Mouse (Mus musculus) urinary bladder, postnatal 36 days (tissue): ENCODE measurements around the gene Kcnq5.
"Not testable (repeated sequence)": the region's sequence is repeated elsewhere in the genome, so short reads cannot be mapped to it uniquely, and the experiment has no call there.

Experiments used
- DNase-seq, 2 experiments: peaks; one replicate each; pipeline ENCODE4 v3.0.0; 2022; ENCODE audit warnings: low spot score in 2 of 2, mixed read lengths in 1 of 2

Gene Kcnq5

GRCm38 (mm10) chr1:21650820-21651219 lies 310.9 kb downstream of the Kcnq5 start:
- DNase-seq, result no peak

- no peak for DNase-seq
Observed at GRCm38 (mm10) chr1:21635406-21635805, 326.3 kb downstream of the Kcnq5 start.

GRCm38 (mm10) chr1:21634013-21634412 lies 327.7 kb downstream of the Kcnq5 start:
- no peak for DNase-seq

- DNase-seq, result no peak
Observed at GRCm38 (mm10) chr1:21622455-21622854, 339.3 kb downstream of the Kcnq5 start.

GRCm38 (mm10) chr1:21622039-21622438 lies 339.7 kb downstream of the Kcnq5 start:
- no peak for DNase-seq

- no peak for DNase-seq
Observed at GRCm38 (mm10) chr1:21618712-21619111, 343.0 kb downstream of the Kcnq5 start.

GRCm38 (mm10) chr1:21616666-21617065 lies 345.1 kb downstream of the Kcnq5 start:
- DNase-seq, result no peak

- no peak for DNase-seq
Observed at GRCm38 (mm10) chr1:21613933-21614332, 347.8 kb downstream of the Kcnq5 start.

- no peak for DNase-seq
Observed at GRCm38 (mm10) chr1:21604003-21604402, 357.7 kb downstream of the Kcnq5 start.

- no peak for DNase-seq
Observed at GRCm38 (mm10) chr1:21602567-21602966, 359.2 kb downstream of the Kcnq5 start.

- no peak for DNase-seq
Observed at GRCm38 (mm10) chr1:21600606-21601005, 361.1 kb downstream of the Kcnq5 start.

- DNase-seq, result no peak
Observed at GRCm38 (mm10) chr1:21593872-21594271, 367.9 kb downstream of the Kcnq5 start.

GRCm38 (mm10) chr1:21567397-21567796 lies 394.3 kb downstream of the Kcnq5 start:
- DNase-seq, result not testable (repeated sequence)

- no peak for DNase-seq
Observed at GRCm38 (mm10) chr1:21554630-21555029, 407.1 kb downstream of the Kcnq5 start.

- no peak for DNase-seq
Observed at GRCm38 (mm10) chr1:21552715-21553114, 409.0 kb downstream of the Kcnq5 start.

- no peak for DNase-seq
Observed at GRCm38 (mm10) chr1:21543909-21544308, 417.8 kb downstream of the Kcnq5 start.

- DNase-seq, result no peak
Observed at GRCm38 (mm10) chr1:21539486-21539885, 422.3 kb downstream of the Kcnq5 start.

- no peak for DNase-seq
Observed at GRCm38 (mm10) chr1:21530823-21531222, 430.9 kb downstream of the Kcnq5 start.

GRCm38 (mm10) chr1:21521995-21522394 lies 439.7 kb downstream of the Kcnq5 start:
- DNase-seq, result no peak

GRCm38 (mm10) chr1:21521475-21521874 lies 440.3 kb downstream of the Kcnq5 start:
- DNase-seq, result no peak

- DNase-seq, result no peak
Observed at GRCm38 (mm10) chr1:21520116-21520645, 441.6 kb downstream of the Kcnq5 start.

- DNase-seq, result no peak
Observed at GRCm38 (mm10) chr1:21506665-21507064, 455.1 kb downstream of the Kcnq5 start.

- no peak for DNase-seq
Observed at GRCm38 (mm10) chr1:21499815-21500534, 461.8 kb downstream of the Kcnq5 start.

GRCm38 (mm10) chr1:21496307-21496706 lies 465.4 kb downstream of the Kcnq5 start:
- no peak for DNase-seq
